In genomic region chr13:52068886-52069439, GRCm38 (mm10) we compare ENCODE assay signal across 20 mouse cellular contexts.
A peak's percentile ranks its signal among the peaks of the same experiment; 100 is the strongest.
DNase-seq lines count a peak whose midpoint lies in the region; ATAC-seq and TF ChIP-seq lines count a peak whose summit lies in the region.
"Had no signal": no experiment of that assay in that cellular context is flagged by ENCODE, and none has a peak within 500 bp of the region (broad histone marks: within the 10 kb centered on the region; RNA-seq: fewer than 3 reads in every experiment).

No protein-coding gene starts in this region.

- H3K36me3 ChIP-seq in kidney, adult 2 months (ENCODE audit: control insufficient read depth, insufficient read depth, low read length): no peaks in the 10 kb centered on the region
- H3K36me3 ChIP-seq: hindbrain, embryonic 12.5 days; limb, embryonic 12.5 days; midbrain, embryonic 15.5 days had no signal

- TF ChIP-seq POLR2A in kidney, adult 2 months (IDR thresholded peaks at IDR 0.05; ENCODE audit: low read depth, low read length): no peak

- no peak for TF ChIP-seq CTCF in kidney, adult 2 months (conservative IDR thresholded peaks at IDR 0.05; ENCODE audit: insufficient read depth, insufficient read length, low read depth, low read length)

- no peak overlapping the region for H3K4me3 ChIP-seq in kidney, adult 2 months (ENCODE audit: insufficient read depth, low read depth, low read length)
- H3K4me3 ChIP-seq: forebrain, embryonic 13.5 days; hindbrain, embryonic 12.5 days; limb, embryonic 12.5 days; midbrain, embryonic 15.5 days had no signal

- no peak overlapping the region for H3K27ac ChIP-seq in kidney, adult 2 months (ENCODE audit: insufficient read depth, low read depth, low read length)
- H3K27ac ChIP-seq: forebrain, embryonic 13.5 days; hindbrain, embryonic 12.5 days; limb, embryonic 12.5 days; midbrain, embryonic 15.5 days; stomach, postnatal 0 days had no signal

- WGBS in kidney, adult 2 months: 78% methylated on average over 6 of the region's 6 CpGs

- peak; percentile 26; the same call in 1 of the 2 replicates for ATAC-seq in granulocyte monocyte progenitor cell, adult 5-6 weeks (replicated peaks; ENCODE audit: poor library complexity, severe bottlenecking)
- ATAC-seq: activated CD4-positive, CD25-positive, alpha-beta regulatory T cell, adult 4 months; forebrain, embryonic 13.5 days; intestine, embryonic 16.5 days; midbrain, embryonic 15.5 days; Patski had no signal

- peaks cover 11% of the 10 kb centered on the region for H3K4me1 ChIP-seq in kidney, adult 2 months (ENCODE audit: control insufficient read depth, insufficient read depth, low read length)
- H3K4me1 ChIP-seq: forebrain, embryonic 13.5 days; hindbrain, embryonic 12.5 days; midbrain, embryonic 15.5 days had no signal

- DNase-seq in cerebellum, adult 9-11 months: peak; percentile 41
- no peak for DNase-seq in cerebellum, adult 11 months
- DNase-seq in kidney, adult 2 months: peak; percentile 46
- DNase-seq in kidney, postnatal 10 days: no peak
- peak; percentile 41 for DNase-seq in CD4-positive, CD25-positive, alpha-beta regulatory T cell, adult 2 months (ENCODE audit: low read depth, low spot score)
- DNase-seq in thymus, adult 18-20 months: no peak
- DNase-seq in spleen, postnatal 10 days (ENCODE audit: low spot score in 2 of 2): no peak
- DNase-seq: heart, adult 11 months; kidney, postnatal 14 days; lung, embryonic 14.5 days; right cerebral cortex, postnatal 14 days had no signal

- H3K27me3 ChIP-seq in kidney, adult 2 months (replicated peaks; ENCODE audit: control insufficient read depth, insufficient read depth, low read length): no peaks in the 10 kb centered on the region
- H3K27me3 ChIP-seq: forebrain, embryonic 13.5 days; hindbrain, embryonic 12.5 days; limb, embryonic 12.5 days; midbrain, embryonic 15.5 days; Patski had no signal

Comparison
In these comparisons a context has a peak if more than half of its experiments do, and no peak if none do; other contexts are left out.
1. DNase-seq: peak in cerebellum, adult 9-11 months (single experiment), kidney, adult 2 months (single experiment) and CD4-positive, CD25-positive, alpha-beta regulatory T cell, adult 2 months (single experiment); none in cerebellum, adult 11 months (single experiment), kidney, postnatal 10 days (single experiment), thymus, adult 18-20 months (0 of 2) and spleen, postnatal 10 days (0 of 2).